Mouse (Mus musculus): Measurements from ENCODE around the gene Sav1.

The Sav1 gene

DNA sequence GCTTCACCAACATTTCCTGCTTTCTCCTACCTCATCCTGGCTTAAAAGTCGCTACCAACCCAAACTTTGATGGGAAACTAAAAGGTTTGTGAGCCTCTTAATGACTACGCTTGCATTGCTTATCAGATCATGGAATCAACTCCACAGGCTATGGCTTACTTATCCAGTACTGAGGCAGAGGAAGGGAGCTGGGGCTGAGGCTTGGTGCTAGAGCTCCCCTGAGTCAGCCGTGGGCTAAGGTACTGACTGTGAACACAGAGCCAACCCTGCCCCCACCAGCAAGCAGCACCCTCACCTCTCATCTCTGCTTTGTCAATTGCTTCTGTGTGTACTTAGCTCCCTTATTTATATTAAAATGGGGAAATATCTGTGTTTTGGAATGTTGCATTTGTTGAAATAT lies 39.3 kb downstream of the Sav1 start:
- DNase-seq, result no peak

- no peak for DNase-seq
These were observed 40.9 kb downstream of the Sav1 start for GRCm38 (mm10) chr12:69945861-69946260.

- DNase-seq, result no peak
These were observed 45.0 kb downstream of the Sav1 start for GRCm38 (mm10) chr12:69941655-69942329.

DNA sequence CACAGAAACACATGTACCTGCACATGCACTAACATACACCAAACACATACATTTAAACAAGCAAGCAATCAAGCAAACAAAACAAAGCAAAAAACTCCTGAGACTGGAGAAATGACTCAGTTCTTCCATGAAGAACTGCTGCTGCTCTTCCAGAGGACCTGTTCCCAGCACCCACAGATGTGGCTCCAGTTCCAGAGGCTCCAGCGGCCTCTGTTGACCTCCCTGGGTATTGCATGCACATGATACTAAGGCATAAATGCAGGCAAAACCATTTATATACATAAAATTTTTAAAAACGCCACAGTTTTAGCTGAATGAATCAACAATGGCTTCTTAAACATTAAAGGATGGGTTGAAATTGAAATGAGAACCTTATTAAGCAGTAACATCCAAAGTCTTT lies 47.5 kb downstream of the Sav1 start:
- no peak for DNase-seq

DNA sequence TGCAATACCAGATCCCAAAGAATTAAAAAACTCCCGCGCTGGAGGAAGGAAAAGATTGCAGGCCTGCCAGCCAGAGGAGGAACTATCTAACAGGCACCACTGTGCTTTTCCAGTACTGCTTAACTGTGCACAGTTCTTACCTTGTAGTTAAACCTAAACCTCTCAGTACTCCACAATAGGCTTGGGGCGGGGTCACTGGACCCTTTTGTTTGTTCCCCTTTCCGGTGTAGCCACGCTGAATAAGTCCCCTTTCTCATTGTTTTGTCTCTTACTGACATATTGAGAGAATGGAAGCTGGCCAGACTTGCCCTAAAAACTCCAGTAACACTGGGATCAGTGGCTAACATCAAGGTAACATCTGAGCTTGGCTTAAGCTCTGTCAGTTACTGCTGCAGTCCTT lies 49.1 kb downstream of the Sav1 start:
- DNase-seq, result no peak

DNA sequence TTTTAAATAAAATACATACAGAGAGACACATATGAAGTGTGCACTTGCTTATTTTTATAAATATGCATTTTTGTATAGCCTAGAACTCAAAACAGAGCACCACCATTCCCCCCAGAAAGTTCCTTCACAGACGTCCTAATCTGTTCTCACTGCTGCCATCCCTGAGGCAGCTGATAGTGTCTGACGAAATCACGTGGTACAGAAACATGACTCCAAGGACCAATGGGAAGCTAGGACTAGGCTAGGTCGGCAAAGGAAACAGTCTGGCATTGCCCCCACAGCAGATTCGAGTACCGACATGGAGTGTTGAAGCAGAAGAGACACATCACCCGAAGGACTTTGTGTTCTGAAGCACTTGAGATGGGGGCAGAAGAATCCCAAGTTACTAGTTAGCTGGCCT lies 60.1 kb downstream of the Sav1 start:
- no peak for DNase-seq

GRCm38 (mm10) chr12:69924012-69924411 lies 62.8 kb downstream of the Sav1 start:
- DNase-seq, result peak; percentile 54

GRCm38 (mm10) chr12:69923603-69924002 lies 63.2 kb downstream of the Sav1 start:
- no peak for DNase-seq

DNA sequence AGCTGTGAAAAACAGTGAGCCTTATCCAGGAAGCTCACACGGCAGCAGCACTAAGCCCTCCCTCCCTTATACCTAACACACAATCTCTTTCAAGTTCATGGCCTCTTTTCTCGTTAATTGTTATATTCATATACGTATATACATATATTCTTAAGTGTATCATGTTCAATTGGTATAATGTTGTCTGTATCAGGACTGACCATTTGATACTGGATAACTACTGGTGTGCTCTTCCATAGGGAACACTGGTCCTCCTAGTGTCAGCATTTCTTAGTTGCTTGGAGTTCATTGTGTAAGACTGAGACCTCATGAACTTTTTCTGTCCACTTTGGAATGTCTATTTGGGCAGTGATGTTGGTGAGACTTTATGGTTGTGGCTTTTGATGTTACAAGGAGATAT lies 63.7 kb downstream of the Sav1 start:
- DNase-seq, result no peak

GRCm38 (mm10) chr12:69922099-69922498 lies 64.7 kb downstream of the Sav1 start:
- DNase-seq, result no peak

DNA sequence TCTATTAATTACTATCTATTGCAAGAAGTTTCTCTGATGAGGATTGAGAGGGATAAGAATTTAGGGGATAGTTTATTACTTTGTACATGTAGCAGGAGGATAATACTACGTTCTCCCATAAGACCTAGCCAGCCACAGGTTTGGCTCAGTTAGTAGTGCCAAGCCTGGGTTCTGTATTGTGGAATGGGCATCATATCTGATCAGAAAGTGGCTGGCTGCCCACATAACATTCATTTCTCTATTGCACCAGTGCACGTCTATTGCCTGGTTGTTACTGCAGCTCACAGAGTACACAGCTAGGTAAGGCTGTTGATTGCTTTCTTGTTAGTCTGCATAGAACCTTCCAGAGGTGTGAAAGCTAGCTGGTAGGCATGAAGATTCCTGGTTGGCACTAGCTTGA lies 68.9 kb downstream of the Sav1 start:
- no peak for DNase-seq

Measured in lung, postnatal 14 days (tissue).